Mouse (Mus musculus) erythroblast, embryonic 14.5 days (primary cell): Measurements from ENCODE around the gene Pou6f2.

ENCODE experiments used
- GATA1 ChIP-seq: IDR thresholded peaks from 2 replicates; pipeline ENCODE4 v1.6.1; 2012; ENCODE audit warnings: low read length, inconsistent platforms, mixed read lengths
- TAL1 ChIP-seq: IDR thresholded peaks from 3 replicates; pipeline ENCODE4 v1.6.1; 2012; ENCODE audit warnings: low read length, inconsistent platforms, mixed read lengths

- no peak for TF ChIP-seq GATA1
- no peak for TF ChIP-seq TAL1
These were observed 42.4 kb upstream of the Pou6f2 start for GRCm38 (mm10) chr13:18439858-18440257.
